Mouse (Mus musculus) embryonic facial prominence, embryonic 11.5 days (tissue): ENCODE measurements around the gene Soat2. TPM values are rescaled to one million over a fixed set of nuclear protein-coding genes. Genes with fewer than 3 reads are reported as not detected.
"Not testable (repeated sequence)": the region's sequence is repeated elsewhere in the genome, so short reads cannot be mapped to it uniquely, and the experiment has no call there.

Experiments
- ATAC-seq: fragments of 200-750 bp; cut with Nextera tagmentation; replicated peaks from 2 replicates; pipeline ENCODE4 v1.8.0; 2017; ENCODE audit warnings: low read depth; ENCODE audit not compliant: insufficient number of reproducible peaks, low FRiP score, low TSS enrichment
- DNase-seq: peaks from one replicate; pipeline ENCODE4 v3.0.0-alpha.2; 2015; ENCODE audit warnings: low spot score
- H3K27ac ChIP-seq: fragments of 300-500 bp; sonication (generic); replicated peaks from 2 replicates; pipeline ENCODE4 v1.5.1; 2014; ENCODE audit warnings: mild to moderate bottlenecking, low read depth, low read length, control low read depth
- H3K27me3 ChIP-seq: fragments of 300-500 bp; sonication (generic); 2 replicates; pipeline ENCODE4 v1.6.1; 2014; ENCODE audit warnings: mild to moderate bottlenecking, low read length, moderate library complexity, mixed read lengths; ENCODE audit not compliant: control insufficient read depth, insufficient read depth
- H3K36me3 ChIP-seq: fragments of 300-500 bp; sonication (generic); replicated peaks from 2 replicates; pipeline ENCODE4 v1.6.1; 2014; ENCODE audit warnings: low read depth, mild to moderate bottlenecking, low read length, moderate library complexity, mixed read lengths; ENCODE audit not compliant: control insufficient read depth, insufficient read depth
- H3K4me1 ChIP-seq: fragments of 300-500 bp; sonication (generic); 2 replicates; pipeline ENCODE4 v1.6.1; 2014; ENCODE audit warnings: low read length, mixed read lengths; ENCODE audit not compliant: control insufficient read depth, insufficient read depth
- H3K4me2 ChIP-seq: fragments of 300-500 bp; sonication (generic); 2 replicates; pipeline ENCODE4 v1.6.1; 2014; ENCODE audit warnings: low read depth, mild to moderate bottlenecking, control low read depth, low read length, moderate library complexity
- H3K4me3 ChIP-seq: fragments of 300-500 bp; sonication (generic); 2 replicates; pipeline ENCODE4 v1.5.1; 2014; ENCODE audit warnings: low read depth, low read length, control low read depth
- H3K9ac ChIP-seq: fragments of 300-500 bp; sonication (generic); replicated peaks from 2 replicates; pipeline ENCODE4 v1.6.1; 2014; ENCODE audit warnings: mild to moderate bottlenecking, control low read depth, low read length
- H3K9me3 ChIP-seq: fragments of 300-500 bp; sonication (generic); replicated peaks from 2 replicates; pipeline ENCODE4 v1.6.1; 2016; ENCODE audit warnings: mild to moderate bottlenecking, low read length, inconsistent platforms, mixed read lengths; ENCODE audit not compliant: control insufficient read depth
- WGBS: fragments of 180-500 bp; shearing (Covaris S2); extraction: QIAGEN DNeasy Blood & Tissue Kit; methylation state at CpG from one replicate; pipeline ENCODE4 v1.1.7; 2014; 5-methylcytosine and 5-hydroxymethylcytosine counted together
- polyA plus RNA-seq: library from polyadenylated mRNA; unstranded; fragments of >200 nt; fragmentation: Nextera tagmentation; extraction: Ambion mirVana; gene quantifications from 2 replicates; pipeline ENCODE4 v1.2.1, GENCODE M21; 2014

Gene Soat2
- polyA plus RNA-seq, 1 experiment from 2014 or later: not detected

DNA sequence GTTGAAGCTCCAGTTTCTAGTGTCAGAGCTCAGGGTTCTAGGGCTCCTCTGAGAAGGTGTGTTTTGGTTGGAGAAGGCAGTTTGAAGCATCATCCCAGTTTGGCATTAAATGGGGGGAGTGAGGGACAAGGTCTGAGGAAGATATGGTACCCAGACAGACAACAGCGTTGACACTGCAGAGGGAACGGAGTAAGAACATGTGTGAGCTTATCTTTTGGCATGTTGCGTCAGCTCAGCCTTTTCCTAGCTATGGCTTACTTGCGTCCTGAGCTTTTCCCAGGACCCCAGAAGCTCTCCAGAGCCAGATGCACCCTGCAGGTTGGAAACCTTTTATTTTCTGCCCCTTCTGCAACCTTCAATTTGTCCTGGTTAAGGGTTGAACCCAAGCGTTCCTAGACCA, 4.2 kb upstream of the Soat2 start:
- Histone ChIP-seq H3K4me3 (no peak overlapping the region), H3K27me3 (peaks cover 27% of the 10 kb centered on the region), H3K4me2 (no peak overlapping the region), H3K9ac (no peak overlapping the region), H3K27ac (no peak overlapping the region), H3K4me1 (no peaks in the 10 kb centered on the region; the same call in 1 of the 2 replicates), H3K36me3 (no peaks in the 10 kb centered on the region), H3K9me3 (no peaks in the 10 kb centered on the region)
- WGBS: 89% methylated on average over 5 of the region's 5 CpGs
- ATAC-seq: no peak
- DNase-seq: no peak

DNA sequence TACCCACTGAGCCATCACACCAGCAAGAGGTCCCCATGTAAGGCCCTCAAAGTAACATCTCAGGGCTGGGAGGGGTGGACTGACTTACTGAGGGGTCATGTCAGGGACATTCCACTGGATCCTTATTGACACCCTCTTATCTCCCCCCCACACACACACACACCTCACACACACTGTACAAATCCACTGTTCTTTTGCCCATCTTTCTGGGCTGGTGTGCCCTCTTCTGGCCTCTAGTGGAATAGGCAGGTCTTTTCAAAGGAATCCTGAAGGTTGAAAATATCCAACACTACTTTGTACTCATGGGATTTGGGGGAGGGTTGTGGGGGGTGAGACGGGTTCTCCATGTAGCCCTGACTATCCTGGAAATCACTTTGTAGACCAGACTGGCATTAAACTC, 3.4 kb upstream of the Soat2 start:
- H3K27ac ChIP-seq: no peak overlapping the region
- 0% methylated on average over 1 of the region's 1 CpGs for WGBS
- no peak overlapping the region for H3K9ac ChIP-seq
- no peak for ATAC-seq
- no peak overlapping the region for H3K4me3 ChIP-seq
- H3K4me2 ChIP-seq: no peak overlapping the region
- no peaks in the 10 kb centered on the region; the same call in 1 of the 2 replicates for H3K4me1 ChIP-seq
- no peaks in the 10 kb centered on the region for H3K9me3 ChIP-seq
- H3K27me3 ChIP-seq: peaks cover 27% of the 10 kb centered on the region
- peak; percentile 63 for DNase-seq
- H3K36me3 ChIP-seq: no peaks in the 10 kb centered on the region

DNA sequence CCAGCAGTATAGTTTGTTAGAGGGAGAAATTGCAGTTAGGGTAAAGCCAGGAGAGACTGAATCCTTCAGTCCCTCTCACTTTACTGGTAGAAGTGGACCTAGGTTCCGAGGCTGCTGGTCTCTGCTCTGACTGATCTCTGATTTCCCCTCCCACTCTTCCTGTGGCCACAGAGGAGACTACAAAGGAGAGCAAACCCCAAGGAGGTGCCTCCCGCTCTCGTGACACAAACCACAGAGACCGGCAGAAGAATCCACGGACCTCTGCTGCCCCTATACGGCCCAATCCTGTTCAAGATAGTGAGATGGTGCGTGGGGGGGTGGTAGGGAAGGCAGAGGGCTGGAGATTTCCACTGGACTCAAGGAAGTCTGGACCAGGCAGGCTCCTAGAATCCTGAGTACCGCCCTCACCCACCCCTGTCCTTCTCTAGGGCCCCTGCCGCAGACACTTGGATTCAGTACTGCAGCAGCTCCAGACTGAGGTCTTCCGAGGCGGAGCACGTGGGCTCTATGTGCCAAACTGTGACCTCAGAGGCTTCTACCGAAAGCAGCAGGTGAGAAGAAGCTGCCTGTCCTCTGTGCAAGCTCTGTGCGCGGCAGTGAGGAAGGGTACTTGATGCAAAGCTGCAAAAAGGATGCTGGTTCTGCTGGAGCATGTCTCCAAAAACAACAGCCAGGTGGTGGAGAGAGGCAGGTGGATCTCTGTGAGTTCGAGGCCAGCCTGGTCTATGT, 2.5 kb upstream of the Soat2 start:
- 66% methylated on average over 16 of the region's 16 CpGs for WGBS
- ATAC-seq: no peak
- Histone ChIP-seq H3K4me2 (no peak overlapping the region), H3K9ac (no peak overlapping the region), H3K4me1 (no peaks in the 10 kb centered on the region; the same call in 1 of the 2 replicates), H3K4me3 (no peak overlapping the region), H3K9me3 (no peaks in the 10 kb centered on the region), H3K27ac (no peak overlapping the region), H3K27me3 (peaks cover 27% of the 10 kb centered on the region), H3K36me3 (no peaks in the 10 kb centered on the region)
- DNase-seq: no peak

DNA sequence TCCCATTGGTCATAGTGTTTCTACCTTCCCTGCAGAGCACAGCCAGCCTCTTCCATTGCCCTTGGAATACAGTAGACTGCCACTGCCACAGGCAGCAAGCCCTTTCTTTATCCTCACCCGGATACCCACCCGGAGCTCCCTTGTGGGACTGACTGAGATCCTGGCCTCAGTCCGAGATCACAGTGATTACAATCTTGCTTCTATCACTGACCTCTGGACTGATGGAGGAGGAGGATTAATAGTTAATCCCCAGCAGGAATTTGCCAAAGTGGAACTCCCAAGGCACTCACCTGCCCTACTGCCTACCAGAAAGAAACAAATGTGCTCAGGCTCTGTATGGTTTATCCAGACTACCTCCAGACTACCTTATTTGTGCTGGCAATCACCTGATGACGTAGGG, 765 bp upstream of the Soat2 start:
- ATAC-seq (no peak), DNase-seq (no peak)
- Histone ChIP-seq H3K9me3 (no peaks in the 10 kb centered on the region), H3K27me3 (peaks cover 13% of the 10 kb centered on the region), H3K4me1 (no peaks in the 10 kb centered on the region), H3K27ac (no peak overlapping the region), H3K36me3 (no peaks in the 10 kb centered on the region), H3K4me2 (no peak overlapping the region), H3K9ac (no peak overlapping the region), H3K4me3 (no peak overlapping the region)
- WGBS: 70% methylated on average over 4 of the region's 4 CpGs

DNA sequence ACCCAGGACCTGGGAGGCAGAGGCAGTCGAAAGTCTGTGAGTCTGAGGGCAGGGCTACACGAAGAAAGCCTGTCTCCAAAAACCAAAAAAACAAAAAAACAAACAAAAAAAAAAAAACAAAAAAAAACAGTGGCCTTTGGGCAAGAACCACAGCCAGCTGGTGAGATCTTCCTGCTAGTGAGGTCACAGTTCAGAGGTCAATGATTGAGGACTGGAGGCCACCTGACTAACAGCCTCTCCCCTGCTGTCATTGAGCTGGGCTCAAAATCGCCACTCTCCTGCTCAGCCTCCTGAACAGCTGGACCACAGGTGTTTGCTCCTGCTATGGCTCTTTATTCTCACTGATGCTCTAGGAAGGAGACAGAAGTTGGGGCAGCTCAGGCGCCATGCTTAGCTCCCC, 2.3 kb downstream of the Soat2 start:
- no peak overlapping the region for H3K9ac ChIP-seq
- no peaks in the 10 kb centered on the region for H3K4me1 ChIP-seq
- H3K4me2 ChIP-seq: no peak overlapping the region
- no peaks in the 10 kb centered on the region for H3K9me3 ChIP-seq
- no peak overlapping the region for H3K4me3 ChIP-seq
- no peaks in the 10 kb centered on the region for H3K36me3 ChIP-seq
- no peaks in the 10 kb centered on the region for H3K27me3 ChIP-seq
- H3K27ac ChIP-seq: no peak overlapping the region
- ATAC-seq (no peak), DNase-seq (no peak)
- 25% methylated on average over 4 of the region's 4 CpGs for WGBS

DNA sequence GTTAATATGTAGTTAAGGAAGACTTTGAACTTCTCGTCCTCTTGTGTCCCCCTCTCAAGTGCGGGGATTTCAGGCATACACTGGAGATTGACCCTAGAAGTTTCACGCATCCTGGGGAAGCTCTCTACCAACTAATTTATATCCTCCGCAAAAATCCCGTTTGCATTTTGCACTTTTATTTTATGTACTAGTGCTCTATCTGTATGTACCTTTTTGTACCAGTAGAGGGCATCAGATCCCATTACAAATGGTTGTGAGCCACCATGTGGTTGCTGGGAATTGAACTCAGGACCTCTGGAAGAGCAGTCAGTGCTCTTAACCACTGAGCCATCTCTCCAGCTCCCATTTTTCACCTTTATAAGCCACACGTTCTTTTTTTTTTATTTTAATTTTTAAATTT, 4.7 kb downstream of the Soat2 start:
- DNase-seq, ATAC-seq, H3K9ac ChIP-seq, H3K4me1 ChIP-seq, H3K4me3 ChIP-seq, H3K27ac ChIP-seq, H3K9me3 ChIP-seq, H3K4me2 ChIP-seq, H3K27me3 ChIP-seq, H3K36me3 ChIP-seq: not testable (repeated sequence)
- 90% methylated on average over 6 of the region's 6 CpGs for WGBS

DNA sequence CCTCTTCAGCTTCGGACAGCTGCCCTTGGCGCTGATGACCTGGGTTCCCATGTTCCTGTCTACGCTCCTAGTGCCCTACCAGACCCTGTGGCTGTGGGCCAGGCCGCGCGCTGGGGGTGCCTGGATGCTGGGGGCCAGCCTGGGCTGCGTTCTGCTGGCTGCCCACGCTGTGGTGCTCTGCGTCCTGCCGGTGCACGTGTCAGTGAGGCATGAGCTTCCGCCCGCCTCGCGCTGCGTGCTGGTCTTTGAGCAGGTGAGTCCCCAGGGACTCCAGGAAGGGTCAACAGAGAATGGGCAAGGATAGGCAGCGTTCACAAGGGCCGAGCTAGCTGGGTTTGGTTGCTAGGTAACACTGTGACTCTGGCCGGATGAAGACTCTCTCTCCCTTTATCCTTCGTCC, 6.5 kb downstream of the Soat2 start:
- H3K4me2 ChIP-seq: no peak overlapping the region
- H3K27ac ChIP-seq: no peak overlapping the region
- no peaks in the 10 kb centered on the region for H3K9me3 ChIP-seq
- 34% methylated on average over 20 of the region's 20 CpGs for WGBS
- ATAC-seq (peak; percentile 49), DNase-seq (peak; percentile 25)
- no peak overlapping the region for H3K9ac ChIP-seq
- H3K4me1 ChIP-seq: no peaks in the 10 kb centered on the region
- H3K4me3 ChIP-seq: no peak overlapping the region
- H3K27me3 ChIP-seq: no peaks in the 10 kb centered on the region
- no peaks in the 10 kb centered on the region for H3K36me3 ChIP-seq

DNA sequence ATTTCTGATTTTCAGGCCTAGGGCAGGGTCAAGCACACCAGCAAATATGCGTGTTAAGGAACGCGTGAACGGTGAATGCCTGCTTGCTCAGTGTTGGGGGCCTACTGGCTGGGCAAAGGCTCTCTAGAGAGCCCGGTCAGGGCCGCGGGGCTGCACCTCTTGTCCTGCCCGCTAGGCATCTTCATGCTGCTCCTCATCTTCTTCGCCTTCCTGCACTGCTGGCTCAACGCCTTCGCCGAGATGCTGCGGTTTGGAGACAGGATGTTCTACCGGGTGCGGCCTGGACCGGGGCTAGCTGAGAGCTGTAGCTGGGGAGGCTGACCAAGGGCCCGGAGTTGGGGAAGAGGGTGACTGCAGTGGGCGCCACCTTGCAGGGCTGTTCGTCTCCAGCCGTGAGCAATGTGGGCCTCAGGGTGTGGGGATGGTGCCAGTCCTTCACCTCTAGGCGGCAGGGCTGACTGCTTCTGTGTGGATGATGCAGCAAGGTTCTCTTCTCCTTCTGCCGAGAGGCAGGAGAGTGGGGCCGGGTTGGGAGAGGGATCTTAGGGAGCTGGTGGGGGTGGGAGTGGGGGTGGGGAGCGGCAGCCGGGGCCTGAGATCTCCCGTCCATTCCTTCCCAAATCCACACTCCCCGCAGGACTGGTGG, 10.2 kb downstream of the Soat2 start:
- no peak for ATAC-seq
- DNase-seq: no peak
- H3K4me3 ChIP-seq: no peak overlapping the region
- no peaks in the 10 kb centered on the region for H3K9me3 ChIP-seq
- no peak overlapping the region for H3K4me2 ChIP-seq
- no peaks in the 10 kb centered on the region for H3K36me3 ChIP-seq
- H3K27ac ChIP-seq: no peak overlapping the region
- 60% methylated on average over 26 of the region's 27 CpGs for WGBS
- no peak overlapping the region for H3K9ac ChIP-seq
- H3K27me3 ChIP-seq: no peaks in the 10 kb centered on the region
- no peaks in the 10 kb centered on the region for H3K4me1 ChIP-seq
